Mouse (Mus musculus): ENCODE measurements at regions not wholly inside any gene's neighbourhood (a gene's known extent, or its start where the extent isn't known, plus 50 kb on each side); places are given as distances from the start of the nearest gene placed in this dataset.

DNA sequence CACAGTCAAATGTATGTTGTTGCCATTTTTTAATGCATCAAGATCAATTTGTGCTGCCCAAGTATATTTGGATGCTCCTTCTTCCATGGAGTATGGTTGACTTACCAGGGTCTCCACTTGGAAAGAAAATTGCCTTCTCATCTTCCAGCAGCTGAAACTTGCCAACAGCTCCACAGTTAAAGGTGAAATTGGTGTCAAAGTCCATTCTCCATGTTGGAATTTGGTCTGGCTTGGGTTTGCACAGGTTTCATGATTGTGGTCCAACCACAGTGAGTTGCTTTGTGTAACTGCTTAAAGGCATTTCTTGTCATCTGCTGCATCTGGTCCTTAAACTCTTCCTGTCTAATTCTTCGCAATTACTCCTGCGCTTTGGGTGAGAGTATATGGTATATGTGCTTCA, 634.3 kb downstream of the Nup35 start:
- Histone ChIP-seq H3K4me3 (no peak overlapping the region), H3K27ac (no peak overlapping the region)
- no peak for TF ChIP-seq CTCF (IDR thresholded peaks at IDR 0.05)
- no peak for DNase-seq
- intact Hi-C loops (cut with DNase I) = no loop called here

GRCm38 (mm10) chr2:81262056-81262765, 645.2 kb downstream of the Nup35 start:
- intact Hi-C loops (cut with DNase I) = no loop called here
- no peak for TF ChIP-seq CTCF (IDR thresholded peaks at IDR 0.05)
- no peak overlapping the region for H3K27ac ChIP-seq
- no peak overlapping the region for H3K4me3 ChIP-seq
- no peak for DNase-seq

GRCm38 (mm10) chr2:81269245-81269880, 652.3 kb downstream of the Nup35 start:
- TF ChIP-seq CTCF (IDR thresholded peaks at IDR 0.05) = no peak
- Histone ChIP-seq H3K27ac (no peak overlapping the region), H3K4me3 (no peak overlapping the region)
- intact Hi-C loops (cut with DNase I) = no loop called here
- DNase-seq = no peak

DNA sequence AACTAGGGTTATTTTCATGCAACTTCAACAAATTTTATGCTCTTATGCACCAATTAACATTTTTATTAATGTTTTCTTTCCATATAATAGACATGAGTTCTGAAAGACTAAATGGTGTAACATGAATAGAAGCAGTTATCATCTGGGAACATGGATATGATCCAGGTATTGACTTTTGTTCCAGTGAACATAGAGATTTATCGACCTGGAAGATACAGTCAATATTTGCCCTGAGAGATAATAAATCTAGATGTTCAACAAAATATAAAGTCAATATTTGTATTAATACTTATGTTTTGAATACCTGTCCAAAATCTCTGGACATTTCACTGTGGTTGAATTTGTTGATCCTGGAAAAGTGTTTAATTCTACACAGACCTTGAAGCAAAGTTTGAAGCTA, 653.9 kb downstream of the Nup35 start:
- DNase-seq = no peak
- Histone ChIP-seq H3K4me3 (no peak overlapping the region), H3K27ac (no peak overlapping the region)
- TF ChIP-seq CTCF (IDR thresholded peaks at IDR 0.05) = no peak
- intact Hi-C loops (cut with DNase I) = no loop called here

- intact Hi-C loops (cut with DNase I) = no loop called here
- no peak overlapping the region for H3K4me3 ChIP-seq
- TF ChIP-seq CTCF (IDR thresholded peaks at IDR 0.05) = no peak
Measured at GRCm38 (mm10) chr2:81272536-81272935, 655.5 kb downstream of the Nup35 start.

GRCm38 (mm10) chr2:81287414-81287813, 670.4 kb downstream of the Nup35 start:
- intact Hi-C loops (cut with DNase I) = no loop called here
- no peak for TF ChIP-seq CTCF (IDR thresholded peaks at IDR 0.05)
- no peak for DNase-seq

More at GRCm38 (mm10) chr2:81272536-81272935, 655.5 kb downstream of the Nup35 start:
- no peak overlapping the region for H3K27ac ChIP-seq
- DNase-seq = no peak

DNA sequence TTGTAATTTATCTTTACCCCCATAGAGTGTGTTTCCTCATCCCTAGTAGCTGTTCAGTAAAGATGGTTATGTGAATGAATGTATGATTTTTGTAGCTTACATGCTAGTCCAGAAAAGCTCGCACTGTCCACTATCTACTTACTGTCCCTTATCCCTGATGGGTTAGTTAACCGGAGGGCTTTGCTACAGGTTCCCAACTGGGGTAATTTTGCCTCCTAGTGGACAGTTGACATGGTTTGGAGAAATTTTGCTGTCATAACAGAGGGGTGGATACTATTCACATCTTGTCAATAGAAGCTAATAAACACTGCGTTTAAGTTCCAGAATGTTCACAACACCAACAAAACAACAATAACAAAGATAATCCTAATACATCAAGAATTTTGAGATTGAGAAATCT, 711.6 kb downstream of the Nup35 start:
- H3K27ac ChIP-seq = no peak overlapping the region
- intact Hi-C loops (cut with DNase I) = no loop called here
- no peak for DNase-seq
- TF ChIP-seq CTCF (IDR thresholded peaks at IDR 0.05) = peak; percentile 2; the same call in 1 of the 2 replicates
- no peak overlapping the region for H3K4me3 ChIP-seq

More at GRCm38 (mm10) chr2:81287414-81287813, 670.4 kb downstream of the Nup35 start:
- Histone ChIP-seq H3K27ac (no peak overlapping the region), H3K4me3 (no peak overlapping the region)

DNA sequence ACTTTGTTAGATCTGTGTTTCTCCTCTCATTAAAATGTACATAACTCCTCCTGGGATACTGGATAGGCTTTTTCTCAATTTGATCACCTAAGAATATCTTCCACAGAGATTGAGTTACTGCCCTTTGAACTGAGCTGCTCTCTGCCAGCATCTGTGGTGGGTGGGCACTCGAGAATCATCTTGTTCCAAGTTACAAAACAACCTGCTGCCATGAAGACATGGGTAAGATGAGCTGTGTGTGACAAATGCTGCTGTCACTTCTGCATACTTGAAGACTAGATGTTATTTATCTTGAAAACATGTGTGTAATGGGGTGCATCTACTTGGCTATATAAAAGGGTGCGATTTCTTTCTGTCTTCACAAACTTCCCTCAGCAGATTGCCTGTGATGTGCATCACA, 716.0 kb upstream of the Zfp804a start:
- TF ChIP-seq CTCF (IDR thresholded peaks at IDR 0.05) = no peak
- DNase-seq = no peak
- intact Hi-C loops (cut with DNase I) = no loop called here
- H3K27ac ChIP-seq = no peak overlapping the region
- no peak overlapping the region for H3K4me3 ChIP-seq

GRCm38 (mm10) chr2:81340417-81340816, 712.6 kb upstream of the Zfp804a start:
- H3K4me3 ChIP-seq = no peak overlapping the region
- DNase-seq = no peak
- intact Hi-C loops (cut with DNase I) = no loop called here
- no peak for TF ChIP-seq CTCF (IDR thresholded peaks at IDR 0.05)
- no peak overlapping the region for H3K27ac ChIP-seq

All from gastrocnemius, adult 2 months (tissue).